Mouse (Mus musculus): ENCODE measurements around the gene Eif1. TPM values are rescaled to one million over a fixed set of nuclear protein-coding genes. Genes with fewer than 3 reads are reported as not detected.
"Not testable (repeated sequence)": the region's sequence is repeated elsewhere in the genome, so short reads cannot be mapped to it uniquely, and the experiment has no call there.

The Eif1 gene
- polyA plus RNA-seq, 1 experiment from 2014 or later, result 1,744 TPM

DNA sequence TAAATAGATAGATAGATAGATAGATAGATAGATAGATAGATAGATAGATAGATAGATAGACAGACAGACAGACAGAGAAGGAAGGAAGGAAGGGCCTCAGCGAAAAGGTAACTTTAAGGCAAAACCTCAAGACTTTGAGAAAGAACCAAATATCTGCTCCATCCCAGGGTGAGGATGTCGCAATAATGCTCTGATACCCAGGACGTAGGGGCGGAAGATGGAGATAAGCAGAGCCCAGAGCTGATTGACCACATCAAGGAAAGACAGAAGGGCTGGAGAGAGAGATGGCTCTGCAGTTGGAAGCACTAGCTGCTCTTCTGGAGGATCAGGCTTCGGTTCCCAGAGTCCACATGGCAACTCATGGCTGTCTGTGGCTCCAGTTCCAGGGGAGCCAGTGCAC, 18.4 kb upstream of the Eif1 start:
- no peak for ATAC-seq (ENCODE audit: low FRiP score, low TSS enrichment)

GRCm38 (mm10) chr11:100307900-100308299, 11.8 kb upstream of the Eif1 start:
- no peak for ATAC-seq (ENCODE audit: low FRiP score, low TSS enrichment)
- 88% methylated on average over 5 of the region's 5 CpGs for WGBS
- Histone ChIP-seq H3K9me3 (ENCODE audit: control insufficient read depth, low read length) (no peaks in the 10 kb centered on the region), H3K4me1 (ENCODE audit: control insufficient read depth, insufficient read depth, low read length) (no peaks in the 10 kb centered on the region), H3K4me2 (replicated peaks; ENCODE audit: low read depth, low read length) (no peak overlapping the region), H3K4me3 (ENCODE audit: low read length) (no peak overlapping the region), H3K27ac (ENCODE audit: low read depth, low read length) (no peak overlapping the region), H3K27me3 (ENCODE audit: control insufficient read depth, insufficient read depth, low read length) (no peaks in the 10 kb centered on the region), H3K36me3 (ENCODE audit: control insufficient read depth, insufficient read depth, low read length) (no peaks in the 10 kb centered on the region), H3K9ac (ENCODE audit: low read depth, low read length) (no peak overlapping the region)

More for the DNA sequence above, 18.4 kb upstream of the Eif1 start:
- H3K4me3 ChIP-seq (ENCODE audit: low read length), result no peak overlapping the region
- no peaks in the 10 kb centered on the region for H3K36me3 ChIP-seq (ENCODE audit: control insufficient read depth, insufficient read depth, low read length)
- no peak overlapping the region for H3K9ac ChIP-seq (ENCODE audit: low read depth, low read length)
- H3K27ac ChIP-seq (ENCODE audit: low read depth, low read length), result no peak overlapping the region
- H3K4me2 ChIP-seq (replicated peaks; ENCODE audit: low read depth, low read length), result no peak overlapping the region
- no peaks in the 10 kb centered on the region for H3K9me3 ChIP-seq (ENCODE audit: control insufficient read depth, low read length)
- H3K27me3 ChIP-seq (ENCODE audit: control insufficient read depth, insufficient read depth, low read length), result no peaks in the 10 kb centered on the region
- 90% methylated on average over 5 of the region's 5 CpGs for WGBS
- H3K4me1 ChIP-seq (ENCODE audit: control insufficient read depth, insufficient read depth, low read length), result no peaks in the 10 kb centered on the region

GRCm38 (mm10) chr11:100308672-100309071, 11.0 kb upstream of the Eif1 start:
- H3K4me3 ChIP-seq (ENCODE audit: low read length); ATAC-seq (ENCODE audit: low FRiP score, low TSS enrichment); H3K9ac ChIP-seq (ENCODE audit: low read depth, low read length); H3K4me2 ChIP-seq (replicated peaks; ENCODE audit: low read depth, low read length); H3K27ac ChIP-seq (ENCODE audit: low read depth, low read length); H3K4me1 ChIP-seq (ENCODE audit: control insufficient read depth, insufficient read depth, low read length); H3K36me3 ChIP-seq (ENCODE audit: control insufficient read depth, insufficient read depth, low read length); H3K27me3 ChIP-seq (ENCODE audit: control insufficient read depth, insufficient read depth, low read length); H3K9me3 ChIP-seq (ENCODE audit: control insufficient read depth, low read length): not testable (repeated sequence)
- WGBS, result 89% methylated on average over 6 of the region's 6 CpGs

DNA sequence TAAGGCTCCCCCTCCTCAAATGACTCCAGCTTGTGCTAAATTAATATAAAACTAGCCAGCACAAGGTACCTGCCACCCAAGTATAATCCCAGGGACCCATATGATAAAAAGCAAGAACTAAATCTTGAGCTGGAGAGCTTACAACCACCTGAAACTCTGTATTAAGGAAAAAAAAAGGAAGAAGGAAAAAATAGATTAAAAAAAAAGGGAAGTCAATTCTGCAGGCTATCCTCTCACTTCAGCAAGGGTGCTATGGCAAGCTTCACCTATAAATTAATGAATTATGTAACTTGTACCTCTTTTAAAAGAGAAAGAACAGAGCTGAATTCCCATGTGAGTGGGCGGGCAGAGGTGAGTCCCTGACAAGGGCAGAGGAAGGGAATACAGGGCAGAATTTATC, 8.0 kb upstream of the Eif1 start:
- no peak for ATAC-seq (ENCODE audit: low FRiP score, low TSS enrichment)
- H3K27me3 ChIP-seq (ENCODE audit: control insufficient read depth, insufficient read depth, low read length), result no peaks in the 10 kb centered on the region

GRCm38 (mm10) chr11:100312096-100312679, 7.5 kb upstream of the Eif1 start:
- no peaks in the 10 kb centered on the region for H3K9me3 ChIP-seq (ENCODE audit: control insufficient read depth, low read length)
- H3K4me2 ChIP-seq (replicated peaks; ENCODE audit: low read depth, low read length), result no peak overlapping the region
- no peaks in the 10 kb centered on the region for H3K27me3 ChIP-seq (ENCODE audit: control insufficient read depth, insufficient read depth, low read length)
- 43% methylated on average over 5 of the region's 5 CpGs for WGBS
- no peak overlapping the region for H3K4me3 ChIP-seq (ENCODE audit: low read length)
- no peak overlapping the region for H3K27ac ChIP-seq (ENCODE audit: low read depth, low read length)
- no peak for ATAC-seq (ENCODE audit: low FRiP score, low TSS enrichment)
- H3K9ac ChIP-seq (ENCODE audit: low read depth, low read length), result no peak overlapping the region
- no peaks in the 10 kb centered on the region for H3K36me3 ChIP-seq (ENCODE audit: control insufficient read depth, insufficient read depth, low read length)
- H3K4me1 ChIP-seq (ENCODE audit: control insufficient read depth, insufficient read depth, low read length), result no peaks in the 10 kb centered on the region

More for the DNA sequence above, 8.0 kb upstream of the Eif1 start:
- H3K9me3 ChIP-seq (ENCODE audit: control insufficient read depth, low read length), result no peaks in the 10 kb centered on the region
- H3K4me3 ChIP-seq (ENCODE audit: low read length), result no peak overlapping the region
- H3K36me3 ChIP-seq (ENCODE audit: control insufficient read depth, insufficient read depth, low read length), result no peaks in the 10 kb centered on the region
- H3K27ac ChIP-seq (ENCODE audit: low read depth, low read length), result no peak overlapping the region
- H3K4me1 ChIP-seq (ENCODE audit: control insufficient read depth, insufficient read depth, low read length), result no peaks in the 10 kb centered on the region
- no peak overlapping the region for H3K9ac ChIP-seq (ENCODE audit: low read depth, low read length)
- no peak overlapping the region for H3K4me2 ChIP-seq (replicated peaks; ENCODE audit: low read depth, low read length)
- WGBS, result 80% methylated on average over 1 of the region's 1 CpGs

DNA sequence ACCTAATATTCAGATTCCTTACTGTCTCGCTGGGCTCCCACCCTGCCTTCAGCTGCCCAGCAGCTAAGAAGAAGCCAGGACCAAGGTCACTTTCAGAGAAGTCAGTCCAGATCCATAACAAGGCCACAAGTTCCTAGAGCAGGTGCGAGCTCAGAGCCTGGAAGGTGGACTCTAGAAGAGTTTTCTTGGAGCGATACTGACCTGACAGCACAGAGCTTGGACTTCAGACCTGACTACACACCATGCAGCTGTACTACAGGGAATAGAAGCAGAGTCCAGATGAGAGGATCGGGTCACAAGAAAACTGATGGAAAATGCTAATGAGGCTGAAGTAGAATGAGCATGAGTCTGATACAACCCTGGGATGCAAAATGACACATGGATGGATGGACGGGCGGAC, 6.3 kb upstream of the Eif1 start:
- Histone ChIP-seq H3K4me1 (ENCODE audit: control insufficient read depth, insufficient read depth, low read length) (no peaks in the 10 kb centered on the region), H3K36me3 (ENCODE audit: control insufficient read depth, insufficient read depth, low read length) (no peaks in the 10 kb centered on the region), H3K4me2 (replicated peaks; ENCODE audit: low read depth, low read length) (no peak overlapping the region), H3K27ac (ENCODE audit: low read depth, low read length) (no peak overlapping the region), H3K4me3 (ENCODE audit: low read length) (no peak overlapping the region), H3K9ac (ENCODE audit: low read depth, low read length) (no peak overlapping the region), H3K9me3 (ENCODE audit: control insufficient read depth, low read length) (no peaks in the 10 kb centered on the region), H3K27me3 (ENCODE audit: control insufficient read depth, insufficient read depth, low read length) (no peaks in the 10 kb centered on the region)
- ATAC-seq (ENCODE audit: low FRiP score, low TSS enrichment), result no peak
- 92% methylated on average over 6 of the region's 6 CpGs for WGBS

- no peaks in the 10 kb centered on the region for H3K27me3 ChIP-seq (ENCODE audit: control insufficient read depth, insufficient read depth, low read length)
- no peaks in the 10 kb centered on the region for H3K9me3 ChIP-seq (ENCODE audit: control insufficient read depth, low read length)
- no peak overlapping the region for H3K27ac ChIP-seq (ENCODE audit: low read depth, low read length)
- no peaks in the 10 kb centered on the region for H3K4me1 ChIP-seq (ENCODE audit: control insufficient read depth, insufficient read depth, low read length)
- WGBS, result 96% methylated on average over 5 of the region's 5 CpGs
- no peak overlapping the region for H3K4me2 ChIP-seq (replicated peaks; ENCODE audit: low read depth, low read length)
- no peak for ATAC-seq (ENCODE audit: low FRiP score, low TSS enrichment)
- H3K9ac ChIP-seq (ENCODE audit: low read depth, low read length), result no peak overlapping the region
- no peaks in the 10 kb centered on the region for H3K36me3 ChIP-seq (ENCODE audit: control insufficient read depth, insufficient read depth, low read length)
- no peak overlapping the region for H3K4me3 ChIP-seq (ENCODE audit: low read length)
Observed at GRCm38 (mm10) chr11:100315439-100315838, 4.2 kb upstream of the Eif1 start.

- Histone ChIP-seq H3K9ac (ENCODE audit: low read depth, low read length) (no peak overlapping the region), H3K4me2 (replicated peaks; ENCODE audit: low read depth, low read length) (no peak overlapping the region), H3K27me3 (ENCODE audit: control insufficient read depth, insufficient read depth, low read length) (no peaks in the 10 kb centered on the region), H3K4me3 (ENCODE audit: low read length) (no peak overlapping the region), H3K36me3 (ENCODE audit: control insufficient read depth, insufficient read depth, low read length) (peaks cover 18% of the 10 kb centered on the region), H3K27ac (ENCODE audit: low read depth, low read length) (no peak overlapping the region), H3K9me3 (ENCODE audit: control insufficient read depth, low read length) (no peaks in the 10 kb centered on the region), H3K4me1 (ENCODE audit: control insufficient read depth, insufficient read depth, low read length) (no peaks in the 10 kb centered on the region; the same call in 1 of the 2 replicates)
- 64% methylated on average over 6 of the region's 6 CpGs for WGBS
- ATAC-seq (ENCODE audit: low FRiP score, low TSS enrichment), result no peak
Observed at GRCm38 (mm10) chr11:100317826-100318380, 1.8 kb upstream of the Eif1 start.

DNA sequence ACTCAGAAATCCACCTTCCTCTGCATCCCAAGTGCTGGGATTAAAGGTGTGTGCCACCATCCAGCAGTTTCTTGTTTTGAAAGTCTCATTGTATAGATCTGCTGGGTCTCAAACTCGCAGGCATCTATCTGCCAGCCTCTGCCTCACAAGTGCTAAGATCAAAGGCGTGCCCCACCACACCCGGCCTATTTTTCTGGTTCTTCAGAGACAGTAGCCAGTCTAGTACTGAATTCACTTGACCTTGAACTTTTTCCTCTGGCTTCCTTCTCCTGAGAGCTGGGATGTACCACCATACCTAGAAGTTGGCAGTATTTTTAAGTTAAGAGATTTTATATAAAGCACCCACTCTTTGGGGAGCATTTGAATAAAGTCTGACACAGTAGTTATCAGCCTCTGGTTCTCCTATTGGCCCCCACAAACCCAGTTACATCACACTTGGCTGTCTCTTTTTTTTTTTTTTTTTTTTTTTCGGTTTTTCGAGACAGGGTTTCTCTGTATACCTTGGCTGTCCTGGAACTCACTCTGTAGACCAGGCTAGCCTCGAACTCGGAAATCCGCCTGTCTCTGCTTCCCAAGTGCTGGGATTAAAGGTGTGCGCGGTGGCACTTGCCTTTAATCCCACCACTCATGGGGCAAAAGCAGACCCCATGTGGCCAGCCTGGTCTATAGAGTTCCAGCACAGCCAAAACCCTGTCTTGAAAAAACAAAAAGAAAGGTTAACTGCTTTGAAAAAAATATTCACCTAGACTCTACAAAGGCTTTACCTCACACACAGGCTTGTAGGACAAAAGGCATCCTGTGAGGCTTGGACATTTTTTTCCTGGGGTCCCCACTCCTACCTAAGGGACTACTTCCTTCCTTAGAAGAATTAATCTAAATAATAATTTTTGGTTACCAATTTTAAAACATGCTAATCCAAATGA, 895 bp upstream of the Eif1 start:
- H3K9ac ChIP-seq (ENCODE audit: low read depth, low read length), result peak overlapping the region; percentile 38; the same call in 1 of the 2 replicates
- H3K36me3 ChIP-seq (ENCODE audit: control insufficient read depth, insufficient read depth, low read length), result peaks cover 18% of the 10 kb centered on the region
- H3K4me1 ChIP-seq (ENCODE audit: control insufficient read depth, insufficient read depth, low read length), result no peaks in the 10 kb centered on the region; the same call in 1 of the 2 replicates
- no peaks in the 10 kb centered on the region for H3K9me3 ChIP-seq (ENCODE audit: control insufficient read depth, low read length)
- WGBS, result 88% methylated on average over 10 of the region's 10 CpGs
- no peak overlapping the region for H3K27ac ChIP-seq (ENCODE audit: low read depth, low read length)
- no peak for ATAC-seq (ENCODE audit: low FRiP score, low TSS enrichment)
- H3K27me3 ChIP-seq (ENCODE audit: control insufficient read depth, insufficient read depth, low read length), result no peaks in the 10 kb centered on the region
- peak overlapping the region; percentile 84 for H3K4me3 ChIP-seq (ENCODE audit: low read length)
- peak overlapping the region; percentile 52 for H3K4me2 ChIP-seq (replicated peaks; ENCODE audit: low read depth, low read length)
